Mouse (Mus musculus): ENCODE measurements around the gene Il21r. TPM values are rescaled to one million over a fixed set of nuclear protein-coding genes. Genes with fewer than 3 reads are reported as not detected.

The Il21r gene
- polyA plus RNA-seq, 1 experiment from 2014 or later, result 0.18 TPM

DNA sequence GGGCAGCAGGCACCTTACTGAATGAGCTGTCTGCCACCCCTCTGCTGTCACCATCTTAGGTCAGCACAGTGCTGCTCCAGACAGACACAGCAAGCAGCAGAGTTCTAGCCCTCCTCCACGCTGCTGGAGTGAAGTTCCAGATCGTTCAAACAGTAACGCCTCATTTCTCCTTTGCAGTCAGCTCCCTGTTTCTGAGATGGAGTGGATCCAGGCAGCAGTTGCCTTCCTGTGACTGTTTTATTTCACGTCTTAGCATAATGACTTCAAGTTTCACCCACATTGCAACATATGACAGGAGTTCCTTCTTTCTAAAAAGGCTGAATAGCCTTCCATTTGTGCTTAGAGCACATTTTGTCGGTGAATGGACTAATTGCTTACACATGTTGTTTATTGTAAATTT, 10.3 kb downstream of the Il21r start:
- no peak overlapping the region for H3K9ac ChIP-seq (ENCODE audit: low read depth, low read length)
- no peak overlapping the region for H3K4me2 ChIP-seq (ENCODE audit: low read length)
- WGBS, result 70% methylated on average over 5 of the region's 5 CpGs
- TF ChIP-seq CTCF (IDR thresholded peaks at IDR 0.05; ENCODE audit: low read depth), result no peak
- no peaks in the 10 kb centered on the region for H3K4me1 ChIP-seq (replicated peaks; ENCODE audit: insufficient read depth, low read length)
- H3K27ac ChIP-seq, result no peak overlapping the region
- H3K9me3 ChIP-seq (replicated peaks; ENCODE audit: low read length), result no peaks in the 10 kb centered on the region
- ATAC-seq (replicated peaks; ENCODE audit: low FRiP score, low read depth), result no peak
- H3K36me3 ChIP-seq (ENCODE audit: insufficient read depth, low read length), result no peaks in the 10 kb centered on the region
- no peak overlapping the region for H3K4me3 ChIP-seq (replicated peaks; ENCODE audit: low read depth, low read length)
- DNase-seq (ENCODE audit: low spot score), result no peak
- H3K27me3 ChIP-seq (ENCODE audit: insufficient read depth, low read length), result no peaks in the 10 kb centered on the region

- no peak for DNase-seq (ENCODE audit: low spot score)
- Histone ChIP-seq H3K9ac (ENCODE audit: low read depth, low read length) (no peak overlapping the region), H3K4me3 (replicated peaks; ENCODE audit: low read depth, low read length) (no peak overlapping the region), H3K27me3 (ENCODE audit: insufficient read depth, low read length) (no peaks in the 10 kb centered on the region), H3K36me3 (ENCODE audit: insufficient read depth, low read length) (no peaks in the 10 kb centered on the region), H3K4me2 (ENCODE audit: low read length) (no peak overlapping the region), H3K9me3 (replicated peaks; ENCODE audit: low read length) (no peaks in the 10 kb centered on the region), H3K4me1 (replicated peaks; ENCODE audit: insufficient read depth, low read length) (no peaks in the 10 kb centered on the region), H3K27ac (no peak overlapping the region)
- no peak for TF ChIP-seq CTCF (IDR thresholded peaks at IDR 0.05; ENCODE audit: low read depth)
- no peak for ATAC-seq (replicated peaks; ENCODE audit: low FRiP score, low read depth)
- WGBS, result 87% methylated on average over 7 of the region's 7 CpGs
These were observed 12.2 kb downstream of the Il21r start for GRCm38 (mm10) chr7:125615453-125615852.

DNA sequence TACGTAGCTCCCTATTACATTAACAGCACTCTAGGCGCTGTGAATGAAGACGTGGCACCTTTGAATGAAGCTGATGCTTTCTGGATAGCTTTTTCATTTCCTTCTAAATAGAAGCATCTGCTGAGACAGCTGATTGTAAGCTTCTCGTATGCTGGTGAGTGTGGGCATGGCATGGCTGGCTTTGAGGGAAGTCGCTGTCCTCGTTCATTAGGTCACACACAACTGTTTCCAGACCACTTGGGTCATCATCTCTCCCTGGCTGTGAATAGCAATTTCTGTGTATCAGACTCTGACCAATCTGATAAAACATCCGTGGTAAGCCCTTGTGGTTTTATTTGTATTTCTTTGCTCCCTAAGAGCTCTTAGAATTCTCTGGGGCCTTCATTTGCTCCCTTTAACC, 14.8 kb downstream of the Il21r start:
- H3K4me1 ChIP-seq (replicated peaks; ENCODE audit: insufficient read depth, low read length), result no peaks in the 10 kb centered on the region
- no peaks in the 10 kb centered on the region for H3K9me3 ChIP-seq (replicated peaks; ENCODE audit: low read length)
- no peaks in the 10 kb centered on the region for H3K36me3 ChIP-seq (ENCODE audit: insufficient read depth, low read length)
- no peak for TF ChIP-seq CTCF (IDR thresholded peaks at IDR 0.05; ENCODE audit: low read depth)
- H3K4me2 ChIP-seq (ENCODE audit: low read length), result no peak overlapping the region
- no peak overlapping the region for H3K27ac ChIP-seq
- H3K4me3 ChIP-seq (replicated peaks; ENCODE audit: low read depth, low read length), result no peak overlapping the region
- ATAC-seq (replicated peaks; ENCODE audit: low FRiP score, low read depth) (no peak), DNase-seq (ENCODE audit: low spot score) (no peak)
- WGBS, result 77% methylated on average over 7 of the region's 7 CpGs
- H3K27me3 ChIP-seq (ENCODE audit: insufficient read depth, low read length), result no peaks in the 10 kb centered on the region
- no peak overlapping the region for H3K9ac ChIP-seq (ENCODE audit: low read depth, low read length)

GRCm38 (mm10) chr7:125620077-125620476, 16.8 kb downstream of the Il21r start:
- H3K4me3 ChIP-seq (replicated peaks; ENCODE audit: low read depth, low read length), result no peak overlapping the region
- H3K36me3 ChIP-seq (ENCODE audit: insufficient read depth, low read length), result no peaks in the 10 kb centered on the region
- no peak for DNase-seq (ENCODE audit: low spot score)
- H3K4me1 ChIP-seq (replicated peaks; ENCODE audit: insufficient read depth, low read length), result no peaks in the 10 kb centered on the region
- ATAC-seq (replicated peaks; ENCODE audit: low FRiP score, low read depth), result no peak
- H3K9me3 ChIP-seq (replicated peaks; ENCODE audit: low read length), result no peaks in the 10 kb centered on the region
- H3K27ac ChIP-seq, result no peak overlapping the region
- H3K9ac ChIP-seq (ENCODE audit: low read depth, low read length), result no peak overlapping the region
- H3K4me2 ChIP-seq (ENCODE audit: low read length), result no peak overlapping the region
- no peaks in the 10 kb centered on the region for H3K27me3 ChIP-seq (ENCODE audit: insufficient read depth, low read length)
- WGBS, result 70% methylated on average over 4 of the region's 4 CpGs
- no peak for TF ChIP-seq CTCF (IDR thresholded peaks at IDR 0.05; ENCODE audit: low read depth)

GRCm38 (mm10) chr7:125622741-125623685, 19.8 kb downstream of the Il21r start:
- ATAC-seq (replicated peaks; ENCODE audit: low FRiP score, low read depth), result no peak
- Histone ChIP-seq H3K9ac (ENCODE audit: low read depth, low read length) (no peak overlapping the region), H3K27me3 (ENCODE audit: insufficient read depth, low read length) (no peaks in the 10 kb centered on the region), H3K4me3 (replicated peaks; ENCODE audit: low read depth, low read length) (no peak overlapping the region), H3K27ac (no peak overlapping the region), H3K36me3 (ENCODE audit: insufficient read depth, low read length) (no peaks in the 10 kb centered on the region), H3K4me2 (ENCODE audit: low read length) (no peak overlapping the region), H3K4me1 (replicated peaks; ENCODE audit: insufficient read depth, low read length) (no peaks in the 10 kb centered on the region), H3K9me3 (replicated peaks; ENCODE audit: low read length) (no peaks in the 10 kb centered on the region)
- TF ChIP-seq CTCF (IDR thresholded peaks at IDR 0.05; ENCODE audit: low read depth), result no peak
- DNase-seq (ENCODE audit: low spot score), result no peak
- WGBS, result 67% methylated on average over 7 of the region's 7 CpGs

DNA sequence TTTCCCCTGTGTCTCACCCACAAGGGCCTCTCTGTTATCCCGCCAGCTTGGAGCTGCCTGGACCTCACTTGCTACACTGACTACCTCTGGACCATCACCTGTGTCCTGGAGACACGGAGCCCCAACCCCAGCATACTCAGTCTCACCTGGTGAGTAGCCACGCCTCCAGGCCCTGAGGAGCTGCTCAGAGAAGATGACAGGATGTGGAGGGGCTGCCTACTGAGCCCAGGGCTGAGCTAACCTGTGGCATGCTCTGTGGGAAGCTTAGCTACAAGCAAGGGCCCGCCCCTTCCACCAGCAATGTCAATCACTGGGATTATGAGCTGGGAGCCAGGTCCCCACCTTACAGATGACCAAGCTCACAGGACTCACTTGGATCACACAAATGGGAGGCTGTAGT, 22.0 kb downstream of the Il21r start:
- H3K27me3 ChIP-seq (ENCODE audit: insufficient read depth, low read length), result no peaks in the 10 kb centered on the region
- DNase-seq (ENCODE audit: low spot score) (no peak), ATAC-seq (replicated peaks; ENCODE audit: low FRiP score, low read depth) (no peak)
- H3K4me2 ChIP-seq (ENCODE audit: low read length), result no peak overlapping the region
- no peak for TF ChIP-seq CTCF (IDR thresholded peaks at IDR 0.05; ENCODE audit: low read depth)
- H3K4me1 ChIP-seq (replicated peaks; ENCODE audit: insufficient read depth, low read length), result no peaks in the 10 kb centered on the region
- H3K4me3 ChIP-seq (replicated peaks; ENCODE audit: low read depth, low read length), result no peak overlapping the region
- no peaks in the 10 kb centered on the region for H3K36me3 ChIP-seq (ENCODE audit: insufficient read depth, low read length)
- H3K9ac ChIP-seq (ENCODE audit: low read depth, low read length), result no peak overlapping the region
- WGBS, result 73% methylated on average over 4 of the region's 4 CpGs
- H3K27ac ChIP-seq, result no peak overlapping the region
- H3K9me3 ChIP-seq (replicated peaks; ENCODE audit: low read length), result no peaks in the 10 kb centered on the region

Measured in kidney, postnatal 0 days (tissue).